Mouse (Mus musculus): Measurements from ENCODE around the gene Ubac1.

The Ubac1 gene

DNA sequence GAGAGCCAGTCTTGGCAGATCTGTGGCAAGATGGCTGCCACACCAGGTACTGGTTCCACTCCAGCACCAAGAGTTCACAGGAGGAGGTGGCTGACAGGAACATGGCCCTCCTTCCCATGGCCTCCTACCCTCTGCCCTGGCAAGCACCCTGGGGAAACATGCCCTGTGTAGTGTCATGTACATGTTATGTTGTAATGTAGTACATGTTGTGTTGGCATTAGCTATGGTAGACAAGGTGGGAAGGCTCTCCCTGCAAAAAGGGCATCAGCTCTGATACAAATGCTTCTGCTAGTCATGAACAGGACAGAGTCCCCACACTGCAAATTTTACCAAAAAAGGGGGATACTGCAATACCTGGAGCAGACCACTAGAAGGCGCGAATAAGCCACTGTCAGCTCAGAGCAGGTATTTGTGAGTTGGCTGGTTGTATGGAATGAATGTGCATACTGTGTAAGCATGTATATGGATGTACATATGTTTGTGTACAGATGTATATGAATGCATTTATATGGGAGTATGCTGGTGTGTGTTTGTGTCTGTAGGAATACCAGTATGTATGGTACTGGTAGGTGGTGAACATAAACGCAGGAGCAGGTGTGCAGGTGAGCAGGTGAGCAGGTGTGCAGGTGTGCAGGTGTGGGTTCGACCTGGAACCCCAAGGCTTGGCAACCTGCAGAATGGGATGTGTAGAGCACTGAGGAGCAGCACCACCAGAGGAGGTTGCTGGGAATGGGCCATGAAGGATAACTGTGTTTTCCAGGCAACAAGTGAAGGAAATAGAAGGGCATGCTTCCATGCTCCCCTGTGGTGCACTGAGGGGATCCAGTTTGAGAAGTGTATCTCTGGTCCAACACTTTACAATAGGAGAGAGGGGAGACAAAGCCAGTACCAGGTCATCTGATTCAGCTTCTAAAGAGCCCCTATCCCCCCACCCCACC is 2.9 kb upstream of the Ubac1 start:
- DNase-seq (ENCODE audit: low read depth, low spot score), result no peak

DNA sequence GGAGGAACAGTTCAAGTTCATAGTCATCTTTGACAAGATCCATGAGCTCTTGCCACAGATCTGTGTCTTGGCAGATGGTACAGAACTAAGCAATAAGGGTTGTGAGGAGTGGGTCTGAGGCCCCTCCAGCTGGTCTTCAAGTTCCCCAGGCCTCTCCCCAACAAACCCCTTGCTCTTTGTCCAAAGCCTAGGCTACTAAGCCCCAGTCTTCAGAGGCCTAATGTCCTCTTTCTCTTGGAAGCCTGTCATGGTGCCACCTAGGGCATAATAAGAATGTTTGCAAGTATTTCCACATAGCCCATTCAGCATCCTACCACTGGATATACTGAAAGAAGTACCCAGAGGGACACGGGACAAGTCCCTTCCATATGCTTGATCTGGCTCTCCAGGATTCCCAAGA is 1.1 kb upstream of the Ubac1 start:
- DNase-seq (ENCODE audit: low read depth, low spot score), result no peak

DNA sequence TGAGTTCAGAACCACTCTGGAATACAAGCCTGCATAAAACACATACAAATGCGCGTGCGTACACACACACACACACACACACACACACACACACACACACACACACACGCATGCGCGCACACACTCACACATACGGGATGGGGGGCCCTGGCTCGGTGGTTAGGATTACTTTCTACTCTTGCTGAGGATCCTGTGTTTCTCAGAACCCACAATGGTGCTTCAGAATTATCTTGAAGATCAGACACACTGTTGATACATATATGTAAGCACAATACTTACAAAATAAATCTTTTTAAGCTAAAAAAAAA is 665 bp upstream of the Ubac1 start:
- DNase-seq (ENCODE audit: low read depth, low spot score), result no peak

DNA sequence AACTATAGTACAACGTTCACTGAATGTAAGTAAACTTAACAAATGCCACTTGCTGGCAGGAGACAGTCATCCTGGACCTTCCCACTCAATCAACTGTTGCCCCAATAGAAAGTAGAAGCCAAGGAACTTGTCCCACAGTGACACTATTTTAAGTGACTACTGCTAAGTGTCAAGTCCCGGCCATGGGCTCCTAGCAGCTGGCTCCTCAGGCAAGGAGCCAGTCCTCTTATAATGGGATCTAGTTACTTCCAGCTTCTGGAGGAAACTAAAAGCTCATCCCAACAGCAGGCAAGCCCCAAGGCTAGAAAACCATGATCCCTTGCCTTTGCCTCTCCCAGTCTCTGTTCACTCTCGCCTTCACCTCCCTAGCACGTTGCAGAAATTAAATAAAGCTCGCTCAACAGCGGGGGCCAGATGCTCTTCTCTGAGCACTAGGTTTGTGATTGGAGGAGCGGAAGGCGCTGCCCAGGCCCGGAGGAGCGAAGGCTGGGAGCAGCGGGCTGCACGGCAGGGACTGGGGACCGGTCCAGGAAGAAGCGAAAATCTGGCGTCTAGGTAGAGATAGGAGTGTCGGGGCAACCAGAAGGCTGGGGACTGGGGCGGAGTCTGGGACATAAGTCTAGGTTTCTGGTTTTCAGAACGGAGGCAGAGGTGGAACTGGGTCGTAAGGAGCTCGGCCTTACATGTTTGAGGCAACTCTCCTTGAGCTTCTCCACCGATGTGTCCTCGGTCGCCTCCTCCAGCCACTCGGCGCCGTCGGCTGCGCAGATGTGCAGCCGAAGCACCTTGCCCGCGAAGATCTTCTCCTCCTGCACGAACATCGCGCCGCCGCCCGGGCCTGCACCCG is 610 bp downstream of the Ubac1 start:
- no peak for DNase-seq (ENCODE audit: low read depth, low spot score)

DNA sequence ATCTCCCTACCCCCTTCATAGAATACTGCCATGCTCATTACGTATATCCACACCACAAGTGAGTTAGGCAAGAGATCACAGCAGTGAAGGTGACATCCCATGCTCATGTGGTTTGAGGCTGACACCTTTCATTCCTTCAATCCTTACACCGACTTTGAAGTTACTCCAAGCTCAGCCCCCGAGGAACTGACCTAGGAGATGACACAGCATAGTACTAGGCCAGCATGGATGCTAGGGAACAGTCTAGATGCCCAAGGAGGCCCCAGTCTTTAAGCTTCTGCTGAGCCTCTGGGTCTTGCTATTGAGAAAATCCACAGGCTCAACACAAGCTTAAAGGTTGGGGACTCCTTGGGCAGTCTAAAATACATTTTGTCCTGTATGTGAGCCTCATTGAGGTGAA is 1.6 kb downstream of the Ubac1 start:
- DNase-seq (ENCODE audit: low read depth, low spot score), result no peak

DNA sequence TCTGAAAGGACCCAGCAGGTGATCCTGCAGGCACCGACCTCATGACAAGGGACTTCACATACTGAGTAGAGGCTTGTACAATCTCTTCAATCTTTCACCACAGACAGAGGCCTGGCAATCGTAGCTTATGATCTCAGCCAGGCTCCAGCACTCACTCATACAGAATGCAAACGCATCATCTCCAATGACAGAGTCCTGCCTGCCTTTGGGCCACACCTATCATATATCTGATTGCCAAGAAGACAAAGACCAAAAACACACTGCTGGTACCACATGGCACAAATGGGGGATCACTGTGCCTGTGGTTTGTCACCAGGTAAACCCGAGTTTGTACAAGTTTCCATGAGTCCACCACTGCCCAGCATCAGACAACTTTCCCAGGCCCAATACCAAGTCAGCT is 4.2 kb downstream of the Ubac1 start:
- no peak for DNase-seq (ENCODE audit: low read depth, low spot score)

DNA sequence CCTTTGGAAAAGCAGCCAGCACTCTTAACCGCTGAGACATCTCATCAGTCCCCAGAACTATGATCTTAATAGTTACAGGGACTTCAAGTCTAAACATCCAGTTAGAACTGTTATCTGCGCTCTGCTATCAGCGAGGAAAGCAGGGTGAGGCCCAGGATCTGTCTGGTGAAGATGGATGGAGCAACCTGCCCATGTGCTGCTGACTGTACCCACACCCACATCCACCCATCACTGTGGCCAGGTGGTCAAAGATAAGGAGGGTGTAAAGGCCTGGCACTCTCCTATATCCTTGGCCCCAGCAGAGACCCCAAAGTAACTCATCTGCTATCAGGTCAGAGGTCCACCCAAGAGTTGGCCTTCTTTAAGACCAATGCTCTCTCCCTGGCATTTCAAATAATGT is 7.9 kb downstream of the Ubac1 start:
- no peak for DNase-seq (ENCODE audit: low read depth, low spot score)

DNA sequence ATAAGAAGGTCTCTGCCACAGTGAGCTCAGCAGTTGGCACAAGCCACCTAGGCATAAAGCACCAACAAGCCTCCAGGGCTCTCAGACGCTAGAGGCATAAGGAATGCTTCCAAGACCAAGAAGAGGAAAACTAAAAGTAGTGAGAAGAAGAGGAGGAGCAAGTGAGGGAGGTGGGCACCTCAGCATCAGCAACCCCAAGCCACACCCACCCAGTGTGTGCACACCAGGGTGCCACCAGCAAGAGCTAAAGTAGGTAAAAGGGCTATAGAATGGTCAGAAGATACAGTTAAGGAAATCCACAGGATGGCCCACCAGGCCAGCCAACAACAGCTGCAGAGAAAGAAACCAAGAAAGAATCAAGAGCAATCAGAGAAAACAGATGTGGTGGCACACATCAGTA is 10.1 kb downstream of the Ubac1 start:
- DNase-seq (ENCODE audit: low read depth, low spot score), result no peak

DNA sequence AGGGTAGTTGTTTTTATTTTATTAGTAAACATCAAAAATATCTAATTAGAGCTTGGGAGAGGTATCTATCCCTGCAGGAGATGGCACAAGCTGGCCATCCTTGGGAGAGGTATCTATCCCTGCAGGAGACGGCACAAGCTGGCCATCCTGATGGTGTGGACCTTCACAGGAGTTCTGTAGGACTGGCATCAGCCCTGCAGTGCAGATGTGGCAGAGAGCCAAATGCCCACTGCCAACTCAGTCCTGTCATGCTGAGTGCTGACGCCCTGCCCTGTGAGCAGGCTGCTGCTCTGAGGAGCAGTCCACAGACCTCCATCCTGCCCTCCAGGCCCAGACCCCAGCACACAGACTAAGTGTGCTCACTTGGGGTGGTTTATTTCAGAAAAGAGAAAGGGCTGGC is 19.5 kb downstream of the Ubac1 start:
- DNase-seq (ENCODE audit: low read depth, low spot score), result no peak

DNA sequence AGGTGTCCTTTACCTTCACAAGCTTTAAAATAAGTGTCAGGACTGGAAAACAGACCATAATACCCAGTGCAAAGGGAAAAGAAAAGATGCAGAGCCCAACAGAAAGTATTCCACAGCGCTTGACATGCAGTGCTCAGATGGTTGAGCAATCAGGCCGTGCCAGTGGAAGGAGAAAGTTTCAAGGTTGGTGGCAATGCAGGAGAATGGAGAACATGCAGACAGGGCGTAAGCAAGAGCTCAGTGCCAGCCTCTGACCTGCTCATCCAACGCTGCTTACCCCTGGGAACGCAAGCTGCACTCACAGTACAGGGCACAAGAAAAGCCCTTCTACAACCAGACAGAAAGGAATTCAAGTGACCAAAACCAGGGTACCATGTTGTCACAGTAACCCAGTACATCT is 20.4 kb downstream of the Ubac1 start:
- no peak for DNase-seq (ENCODE audit: low read depth, low spot score)

DNA sequence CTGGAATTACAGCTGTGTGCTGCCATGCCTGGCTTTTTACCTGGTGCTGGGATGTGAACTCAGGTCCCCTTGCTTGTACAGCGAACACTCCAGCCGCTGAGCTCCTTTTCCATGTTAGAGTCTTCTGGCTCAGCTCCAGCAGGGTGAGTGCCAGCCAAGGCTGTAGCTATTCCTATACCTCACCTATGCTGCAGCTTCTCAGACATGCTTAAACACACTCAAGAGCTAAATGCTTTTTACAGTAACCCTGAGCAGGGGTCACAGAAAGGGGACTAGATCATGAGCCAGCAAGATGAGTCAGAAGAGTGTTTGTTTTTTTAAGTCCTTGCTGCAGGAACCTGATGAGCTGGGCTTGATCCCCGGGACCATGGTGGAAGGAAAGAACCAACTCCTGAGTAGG is 23.8 kb downstream of the Ubac1 start:
- no peak for DNase-seq (ENCODE audit: low read depth, low spot score)

DNA sequence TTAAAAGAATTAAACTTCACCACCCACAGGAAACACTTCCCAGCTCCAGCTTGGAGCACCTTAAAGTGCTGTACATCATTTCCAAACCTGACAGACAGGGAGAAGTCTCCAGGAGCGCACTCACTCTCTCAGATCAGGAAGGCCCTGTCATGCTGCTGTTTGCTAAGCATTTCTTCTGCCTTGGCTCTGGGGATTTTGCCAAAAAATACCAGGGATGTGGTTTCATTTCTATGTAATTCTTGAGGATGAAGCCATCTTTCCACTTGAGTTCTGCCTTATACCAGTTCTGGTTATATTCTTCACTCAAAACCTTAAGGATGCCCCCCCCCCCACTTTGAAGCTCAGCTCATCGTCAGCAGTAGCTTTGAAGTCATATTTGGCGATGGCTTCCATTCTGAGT is 26.8 kb downstream of the Ubac1 start:
- no peak for DNase-seq (ENCODE audit: low read depth, low spot score)

DNA sequence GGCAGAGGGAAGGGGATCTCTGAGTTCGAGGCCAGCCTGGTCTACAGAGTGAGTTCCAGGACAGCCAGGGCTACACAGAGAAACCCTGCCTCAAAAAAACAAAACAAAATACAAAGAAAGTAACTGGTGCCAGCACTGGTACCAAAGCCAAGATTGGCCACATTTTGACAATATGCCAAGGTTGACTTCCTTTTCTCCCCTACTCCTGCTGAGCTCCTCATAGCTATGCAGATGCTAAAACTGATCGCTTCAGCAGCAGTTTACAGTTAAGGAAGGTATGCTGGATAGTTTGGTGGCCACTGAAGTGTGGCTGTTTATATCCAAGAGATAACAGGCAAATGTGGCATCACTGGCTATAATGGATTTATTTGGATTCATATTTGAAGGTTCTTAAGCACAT is 29.3 kb downstream of the Ubac1 start:
- DNase-seq (ENCODE audit: low read depth, low spot score), result no peak

DNA sequence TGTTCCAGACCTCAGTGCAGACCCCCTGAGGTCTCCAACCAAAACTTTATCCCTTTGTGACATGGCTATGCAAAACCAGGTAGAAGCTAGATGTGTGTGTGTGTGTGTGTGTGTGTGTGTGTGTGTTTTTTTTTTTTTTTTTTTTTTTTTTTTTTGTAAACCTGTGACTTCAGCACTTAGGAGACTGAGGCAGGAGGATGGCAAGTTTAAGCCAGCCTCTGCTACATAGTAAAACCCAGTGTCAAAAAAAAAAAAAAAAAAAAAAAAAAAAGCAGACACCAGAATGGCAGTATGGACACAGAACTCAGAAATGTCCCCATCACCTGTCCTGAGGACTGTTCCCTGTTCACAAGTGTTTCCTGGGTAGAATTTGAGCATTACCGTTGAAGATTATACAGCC is 31.9 kb downstream of the Ubac1 start:
- DNase-seq (ENCODE audit: low read depth, low spot score), result no peak

DNA sequence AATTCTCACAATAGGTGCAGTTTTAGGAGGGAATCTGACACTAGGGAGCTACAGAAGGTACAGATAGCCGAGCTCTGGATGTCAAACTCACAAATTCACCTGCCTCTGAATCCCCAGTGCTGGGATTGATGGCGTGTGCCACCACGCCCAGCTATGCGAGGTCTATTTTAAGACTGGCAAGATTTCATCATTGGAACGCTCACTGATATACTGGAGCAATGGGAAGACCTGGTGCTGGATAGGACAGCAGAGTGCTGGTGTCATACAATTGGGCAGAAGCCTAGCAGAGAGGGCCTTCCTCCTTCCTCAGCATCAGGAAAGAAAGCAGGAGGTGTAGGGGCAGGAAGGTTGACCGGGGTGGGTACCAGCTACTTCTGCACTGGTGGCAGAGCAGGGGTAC is 33.7 kb downstream of the Ubac1 start:
- DNase-seq (ENCODE audit: low read depth, low spot score), result no peak

DNA sequence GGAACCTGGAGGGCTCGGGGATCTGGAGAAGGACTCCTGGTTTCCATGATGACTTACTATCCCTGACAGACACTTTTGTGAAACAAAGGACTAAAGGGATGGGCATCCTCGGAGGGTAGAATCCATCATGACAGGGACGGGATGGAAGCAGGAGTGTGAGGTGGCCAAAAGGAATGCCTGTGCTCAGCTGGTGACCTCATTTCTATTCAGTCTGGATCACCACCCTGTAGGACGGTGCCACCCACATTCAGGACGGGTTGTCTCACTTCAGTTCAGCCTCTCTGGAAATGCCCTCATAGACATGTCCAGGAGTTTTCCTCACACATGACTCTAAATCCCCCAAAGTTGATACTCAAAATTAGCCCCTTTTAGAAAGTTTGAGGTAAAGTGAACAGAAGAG is 34.9 kb downstream of the Ubac1 start:
- no peak for DNase-seq (ENCODE audit: low read depth, low spot score)

DNA sequence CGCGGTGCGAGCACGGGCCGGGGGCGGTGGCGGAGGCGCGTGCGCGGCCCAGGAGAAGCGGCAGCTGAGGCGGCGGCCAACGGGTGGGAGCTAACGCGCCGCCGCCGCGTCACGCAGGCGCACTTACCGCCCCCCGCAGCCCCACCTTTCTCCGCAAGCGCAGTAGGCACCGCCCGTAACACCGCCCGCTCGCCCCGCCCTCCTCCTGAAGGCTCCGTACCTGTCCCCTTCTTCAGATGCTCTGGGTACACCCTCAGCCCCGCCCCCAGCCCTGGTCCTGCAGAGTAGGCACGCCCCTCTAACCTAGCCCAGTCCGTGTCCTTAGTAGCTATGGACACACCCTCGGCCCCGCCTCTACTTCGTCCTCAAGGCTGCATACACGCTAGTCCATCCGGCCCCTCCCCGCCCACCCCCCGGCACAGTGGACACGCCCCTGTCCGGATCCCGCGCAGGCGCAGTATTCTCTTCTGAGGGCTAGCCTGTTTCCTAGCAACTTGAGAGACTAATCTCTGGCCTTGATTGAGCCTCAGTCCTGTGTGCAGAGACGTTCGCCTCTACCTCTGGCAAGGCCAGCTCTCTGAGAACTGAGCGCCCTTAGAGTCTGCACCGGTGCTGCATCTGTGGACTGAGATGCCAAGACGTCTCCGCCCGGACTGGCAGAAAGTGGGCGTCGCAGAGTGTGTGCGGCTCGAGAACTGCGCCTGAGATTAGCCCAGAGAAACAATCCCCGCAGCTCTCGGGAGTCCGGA is 38.2 kb downstream of the Ubac1 start, which contains the start of gene Camsap1:
Gene Camsap1 (minus strand): TSS at position 124 of the 749 bp plus-strand sequence.
- peak; percentile 98 for DNase-seq (ENCODE audit: low read depth, low spot score)

DNA sequence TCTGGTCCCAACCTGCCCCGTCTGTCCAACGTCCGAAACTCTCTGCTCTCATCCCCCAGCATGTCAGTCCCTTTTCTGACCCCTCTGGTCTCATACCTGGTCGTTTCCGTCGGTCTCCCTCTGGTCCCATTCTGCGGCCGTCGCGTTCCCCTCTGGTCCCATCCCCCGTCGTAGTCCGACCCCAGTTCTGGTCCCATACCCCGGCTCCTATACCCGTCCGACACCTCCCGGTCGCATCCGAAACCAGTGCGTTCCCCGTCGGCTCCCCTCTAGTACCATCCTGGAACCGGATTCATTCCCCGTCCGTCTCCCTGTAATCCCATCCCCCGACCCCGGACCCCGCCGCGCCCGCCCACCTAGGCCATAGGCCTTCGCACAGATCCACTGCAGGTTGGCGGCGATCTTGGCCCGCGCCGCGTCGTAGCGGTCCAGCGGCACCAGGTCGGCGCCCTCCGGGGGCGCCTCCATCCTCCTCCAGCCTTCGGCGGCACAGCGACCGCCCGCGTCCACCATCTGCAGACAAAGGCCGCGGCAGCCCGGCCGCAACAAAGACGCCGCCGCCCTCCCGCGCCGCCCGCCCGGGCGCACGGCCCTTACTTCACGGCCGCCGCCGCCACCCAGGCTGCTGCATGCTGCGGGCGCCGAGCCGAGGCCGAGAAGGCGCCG is 39.0 kb downstream of the Ubac1 start:
- DNase-seq (ENCODE audit: low read depth, low spot score), result peak; percentile 4

DNA sequence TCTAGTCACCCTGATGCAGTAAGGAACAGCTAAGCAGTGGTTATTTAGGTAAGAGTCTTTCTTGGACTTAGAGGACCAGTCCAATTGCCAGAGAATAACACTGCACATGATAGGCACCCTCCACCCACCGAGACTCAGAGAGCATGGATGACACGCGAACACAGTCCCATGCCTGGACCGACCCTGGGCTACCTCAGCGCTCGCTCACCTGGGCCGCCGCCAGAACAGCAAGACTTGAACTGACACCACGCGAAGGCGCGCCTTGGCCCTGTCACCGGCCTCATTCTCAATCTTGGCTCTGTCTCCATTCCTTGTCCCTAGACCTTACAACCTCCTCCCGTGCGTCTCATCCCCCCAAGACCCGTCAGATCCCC is 39.5 kb downstream of the Ubac1 start:
- no peak for DNase-seq (ENCODE audit: low read depth, low spot score)

DNA sequence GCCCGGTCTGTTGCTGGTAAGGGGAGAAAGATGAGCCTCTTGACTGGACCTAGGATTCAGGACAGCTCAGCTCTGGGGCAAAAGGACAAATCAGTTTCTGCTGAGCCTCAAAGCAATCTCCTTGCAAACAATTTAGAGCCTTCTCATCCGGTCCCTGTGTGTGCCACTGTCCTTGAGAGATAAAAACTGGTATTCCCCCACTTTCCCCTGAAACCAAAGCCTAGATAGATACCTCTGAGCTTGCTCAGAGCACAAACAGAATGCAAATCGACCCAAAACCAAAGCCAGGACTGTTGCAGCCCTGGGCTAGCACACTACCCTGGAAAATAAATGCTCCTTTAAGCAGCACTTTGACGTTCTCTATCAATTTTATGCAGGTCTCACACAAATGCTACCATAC is 42.5 kb downstream of the Ubac1 start:
- no peak for DNase-seq (ENCODE audit: low read depth, low spot score)

DNA sequence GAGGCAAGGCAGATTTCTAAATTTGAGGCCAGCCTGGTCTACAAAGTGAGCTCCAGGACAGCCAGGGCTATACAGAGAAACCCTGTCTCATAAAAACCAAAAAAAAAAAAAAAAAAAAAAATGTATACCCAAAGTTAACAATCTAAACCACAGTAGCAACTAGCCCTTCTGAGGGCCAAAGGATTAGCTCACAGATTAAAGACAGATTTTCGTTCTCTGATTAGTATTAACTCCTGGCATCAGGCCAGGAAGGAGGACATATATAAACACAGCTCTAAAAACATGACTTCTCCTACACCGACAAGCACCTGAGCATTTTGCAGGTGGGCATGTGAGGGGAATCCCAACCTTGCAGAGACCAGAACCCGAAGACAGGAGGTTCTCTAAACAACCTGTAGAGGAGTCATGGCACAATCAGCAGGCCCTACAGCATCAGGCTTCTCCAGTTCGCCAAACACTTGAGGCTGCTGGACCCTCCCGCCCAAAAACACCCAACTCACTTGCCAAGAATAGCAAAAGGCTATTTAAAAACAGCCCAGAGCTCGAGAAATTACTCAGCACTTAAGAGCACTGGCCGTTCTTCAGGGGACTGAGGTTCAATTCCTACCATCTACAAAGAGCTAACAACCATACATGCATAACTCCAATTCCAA is 43.8 kb downstream of the Ubac1 start:
- DNase-seq (ENCODE audit: low read depth, low spot score), result no peak
